Comparison of ENCODE assay signal across 10 mouse cellular contexts in the genomic region with DNA sequence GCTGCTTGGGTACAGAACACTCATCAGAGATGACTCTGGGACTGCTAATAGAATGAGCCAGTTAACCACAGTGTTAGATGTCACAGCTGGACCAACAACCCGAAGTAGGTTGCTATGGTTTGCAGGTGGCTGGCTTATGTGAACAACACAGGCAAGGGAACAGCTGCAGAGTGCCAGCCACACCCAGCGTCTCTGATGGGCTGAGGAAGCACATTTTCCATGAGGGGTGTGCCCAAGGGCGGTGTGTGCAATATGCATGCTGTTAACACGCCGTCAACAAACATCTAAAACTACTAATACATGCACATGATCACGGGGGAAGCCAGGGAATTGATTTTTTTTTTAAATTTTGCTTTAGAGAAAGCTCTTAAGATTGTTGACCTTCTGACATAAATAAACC.
A peak's percentile ranks its signal among the peaks of the same experiment; 100 is the strongest.
DNase-seq lines count a peak whose midpoint lies in the region; ATAC-seq and TF ChIP-seq lines count a peak whose summit lies in the region.
"Had no signal": no experiment of that assay in that cellular context is flagged by ENCODE, and none has a peak within 500 bp of the region (broad histone marks: within the 10 kb centered on the region; RNA-seq: fewer than 3 reads in every experiment).

No protein-coding gene starts in this region.

- no peak for TF ChIP-seq CTCF in ES-Bruce4 (IDR thresholded peaks at IDR 0.05; ENCODE audit: low read depth, low read length)
- no peak for TF ChIP-seq CTCF in spleen, adult 2 months (IDR thresholded peaks at IDR 0.05; ENCODE audit: extremely low read depth, insufficient read depth, insufficient read length, insufficient replicate concordance)
- TF ChIP-seq CTCF in hindbrain, postnatal 0 days (IDR thresholded peaks at IDR 0.05; ENCODE audit: low read depth): no peak

- WGBS in liver, embryonic 15.5 days (ENCODE audit: insufficient replicate concordance): 25% methylated on average over 6 of the region's 6 CpGs
- WGBS in spleen, adult 2 months: 21% methylated on average over 6 of the region's 6 CpGs
- 65% methylated on average over 6 of the region's 6 CpGs for WGBS in forebrain, embryonic 15.5 days
- 78% methylated on average over 6 of the region's 6 CpGs for WGBS in hindbrain, postnatal 0 days

- TF ChIP-seq POLR2A in ES-Bruce4 (IDR thresholded peaks at IDR 0.05; ENCODE audit: insufficient read depth, low read length): no peak
- TF ChIP-seq POLR2A in spleen, adult 2 months (IDR thresholded peaks at IDR 0.05; ENCODE audit: low read depth, low read length): no peak

- H3K9me3 ChIP-seq in ES-Bruce4 (replicated peaks; ENCODE audit: control insufficient read depth, insufficient read depth, low read length, poor library complexity, severe bottlenecking): 0 out of 2 replicates have a peak, but pooled peaks cover 3% of the 10 kb centered on the region
- H3K9me3 ChIP-seq in liver, embryonic 15.5 days (replicated peaks): no peaks in the 10 kb centered on the region
- H3K9me3 ChIP-seq in forebrain, embryonic 15.5 days: no peaks in the 10 kb centered on the region
- no peaks in the 10 kb centered on the region for H3K9me3 ChIP-seq in hindbrain, postnatal 0 days (ENCODE audit: low read length)
- H3K9me3 ChIP-seq: stomach, embryonic 15.5 days had no signal

- no peak overlapping the region for H3K9ac ChIP-seq in ES-Bruce4 (ENCODE audit: low read depth, poor library complexity, severe bottlenecking)
- H3K9ac ChIP-seq in liver, embryonic 15.5 days: no peak overlapping the region
- no peak overlapping the region for H3K9ac ChIP-seq in forebrain, embryonic 15.5 days (replicated peaks)
- H3K9ac ChIP-seq in hindbrain, postnatal 0 days (replicated peaks; ENCODE audit: low read length): no peak overlapping the region
- H3K9ac ChIP-seq: stomach, embryonic 15.5 days had no signal

- H3K36me3 ChIP-seq in ES-Bruce4 (ENCODE audit: control insufficient read depth, insufficient read depth, low read length, poor library complexity, severe bottlenecking): peaks cover 8% of the 10 kb centered on the region
- H3K36me3 ChIP-seq in liver, embryonic 15.5 days (replicated peaks): no peaks in the 10 kb centered on the region
- peaks cover 3% of the 10 kb centered on the region; the same call in 1 of the 2 replicates for H3K36me3 ChIP-seq in spleen, adult 2 months (ENCODE audit: control insufficient read depth, insufficient read depth, low read length)
- H3K36me3 ChIP-seq in forebrain, embryonic 15.5 days: no peaks in the 10 kb centered on the region
- H3K36me3 ChIP-seq in hindbrain, postnatal 0 days (ENCODE audit: insufficient read depth, low read length): no peaks in the 10 kb centered on the region
- H3K36me3 ChIP-seq: stomach, embryonic 15.5 days had no signal

- peak; percentile 67; the same call in 1 of the 2 replicates for ATAC-seq in liver, embryonic 15.5 days (ENCODE audit: insufficient read depth)
- no peak for ATAC-seq in forebrain, embryonic 15.5 days (replicated peaks)
- ATAC-seq in hindbrain, postnatal 0 days: no peak

- no peak overlapping the region for H3K4me2 ChIP-seq in liver, embryonic 15.5 days
- no peak overlapping the region for H3K4me2 ChIP-seq in forebrain, embryonic 15.5 days (replicated peaks)
- no peak overlapping the region for H3K4me2 ChIP-seq in hindbrain, postnatal 0 days (ENCODE audit: low read depth, low read length)
- H3K4me2 ChIP-seq: stomach, embryonic 15.5 days had no signal

- peaks cover 2% of the 10 kb centered on the region for H3K4me1 ChIP-seq in ES-Bruce4 (ENCODE audit: control insufficient read depth, insufficient read depth, low read length)
- peaks cover 35% of the 10 kb centered on the region for H3K4me1 ChIP-seq in liver, embryonic 15.5 days (replicated peaks)
- H3K4me1 ChIP-seq in spleen, adult 2 months (ENCODE audit: control insufficient read depth, insufficient read depth, insufficient read length): peaks cover 10% of the 10 kb centered on the region; the same call in 1 of the 2 replicates
- H3K4me1 ChIP-seq in forebrain, embryonic 15.5 days: peaks cover 17% of the 10 kb centered on the region
- H3K4me1 ChIP-seq in hindbrain, postnatal 0 days (ENCODE audit: insufficient read depth, low read length): no peaks in the 10 kb centered on the region

- DNase-seq in ZHBTc4 (ENCODE audit: low read depth, low spot score): peak; percentile 72
- peak; percentile 27 to 58 for DNase-seq in spleen, adult 2 months (ENCODE audit: low read depth in 1 of 2, low spot score in 2 of 2)
- DNase-seq in urinary bladder, postnatal 4 days (ENCODE audit: low spot score in 2 of 2): no peak
- DNase-seq in hindbrain, postnatal 0 days (ENCODE audit: low spot score): no peak
- DNase-seq in cerebellum, adult 18-20 months: no peak

- H3K27ac ChIP-seq in ES-Bruce4 (ENCODE audit: insufficient read depth, low read length): no peak overlapping the region
- H3K27ac ChIP-seq in liver, embryonic 15.5 days (replicated peaks): no peak overlapping the region
- H3K27ac ChIP-seq in spleen, adult 2 months (ENCODE audit: insufficient read depth, low read length): no peak overlapping the region
- no peak overlapping the region for H3K27ac ChIP-seq in forebrain, embryonic 15.5 days (replicated peaks)
- H3K27ac ChIP-seq in hindbrain, postnatal 0 days: no peak overlapping the region
- H3K27ac ChIP-seq: kidney, postnatal 0 days; stomach, embryonic 15.5 days had no signal

- no peaks in the 10 kb centered on the region for H3K27me3 ChIP-seq in ES-Bruce4 (ENCODE audit: control insufficient read depth, insufficient read depth, low read length, poor library complexity, severe bottlenecking)
- H3K27me3 ChIP-seq in liver, embryonic 15.5 days: no peaks in the 10 kb centered on the region
- no peaks in the 10 kb centered on the region for H3K27me3 ChIP-seq in spleen, adult 2 months (ENCODE audit: control insufficient read depth, insufficient read depth, low read length)
- no peaks in the 10 kb centered on the region for H3K27me3 ChIP-seq in forebrain, embryonic 15.5 days
- no peaks in the 10 kb centered on the region for H3K27me3 ChIP-seq in hindbrain, postnatal 0 days (ENCODE audit: insufficient read depth, low read length)
- H3K27me3 ChIP-seq: stomach, embryonic 15.5 days had no signal

- no peak overlapping the region for H3K4me3 ChIP-seq in ES-Bruce4 (ENCODE audit: low read depth, low read length)
- H3K4me3 ChIP-seq in liver, embryonic 15.5 days (replicated peaks): no peak overlapping the region
- no peak overlapping the region for H3K4me3 ChIP-seq in spleen, adult 2 months (ENCODE audit: extremely low read depth, insufficient read depth, insufficient read length)
- no peak overlapping the region for H3K4me3 ChIP-seq in forebrain, embryonic 15.5 days
- no peak overlapping the region for H3K4me3 ChIP-seq in hindbrain, postnatal 0 days (ENCODE audit: low read length)
- H3K4me3 ChIP-seq: stomach, embryonic 15.5 days had no signal

- peak; percentile 67; the same call in 1 of the 2 replicates for TF ChIP-seq EP300 in ES-Bruce4 (IDR thresholded peaks at IDR 0.05; ENCODE audit: insufficient read depth, low read depth, low read length)

Comparison
In these comparisons a context has a peak if more than half of its experiments do, and no peak if none do; other contexts are left out.
1. DNase-seq: peak in ZHBTc4 (single experiment) and spleen, adult 2 months (2 of 2); none in urinary bladder, postnatal 4 days (0 of 2), hindbrain, postnatal 0 days (single experiment) and cerebellum, adult 18-20 months (0 of 2).